Mouse (Mus musculus) gastrocnemius, postnatal 4 days (tissue): ENCODE measurements around the gene Adamtsl5. TPM values are rescaled to one million over a fixed set of nuclear protein-coding genes. Genes with fewer than 3 reads are reported as not detected.

Source experiments
- DNase-seq, 2 experiments: peaks; one replicate each; pipeline ENCODE4 v3.0.0; 2021 to 2022; ENCODE audit warnings: low spot score in 2 of 2, mixed read lengths in 2 of 2
- long read RNA-seq, 2 experiments: library from polyadenylated mRNA; stranded (forward); transcript quantifications; one replicate each; pipeline ENCODE4 v2.0.0; 2021
- total RNA-seq, 2 experiments: library from RNA; stranded (reverse); gene quantifications; 2 replicates each; pipeline ENCODE4 v1.2.3; 2021

Adamtsl5 gene
- total RNA-seq: 10 to 100 TPM; 15.5 to 16.5 TPM
- long read RNA-seq, experiment 1, partial matches to known transcripts: 3 of 23 reads
- long read RNA-seq, experiment 1, other reads (novel, unspliced or antisense): 14 of 23 reads
- long read RNA-seq, experiment 2, transcript Adamtsl5-201 (13 exons, 1,957 nt): major isoform, 6 of 19 reads
- long read RNA-seq, experiment 2, partial matches to known transcripts: 2 of 19 reads
- long read RNA-seq, experiment 2, other reads (novel, unspliced or antisense): 10 of 19 reads

DNA sequence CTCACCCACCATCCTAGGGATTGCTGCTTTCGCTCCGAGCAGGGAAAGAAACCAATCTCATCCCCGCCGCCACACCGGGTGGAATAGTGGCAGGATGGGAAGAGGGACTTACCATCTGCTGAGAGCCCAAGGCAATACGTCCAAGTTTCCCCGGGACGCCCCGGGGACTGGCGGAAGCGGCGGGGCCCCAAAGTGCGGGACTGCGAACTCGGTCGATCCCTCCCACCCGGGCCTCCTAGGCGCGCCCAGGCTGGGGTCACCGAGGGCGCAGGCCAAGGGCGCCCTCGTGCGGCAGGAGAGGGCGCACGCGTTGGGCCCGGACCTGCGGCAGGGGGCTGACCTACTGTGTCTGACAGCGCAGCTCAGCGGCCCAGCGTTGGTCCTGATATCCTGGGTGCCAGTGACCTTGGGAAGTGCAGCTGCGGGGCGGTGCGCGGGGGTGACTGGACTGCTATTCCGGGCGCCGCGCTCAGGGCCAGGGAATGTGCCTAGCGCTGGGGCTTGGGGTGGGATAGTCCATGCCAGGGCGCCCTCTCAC, at the start of gene Adamtsl5:
TSS of gene Adamtsl5 (minus strand) at position 169 of the 538 bp plus-strand sequence.
- DNase-seq: peak; percentile 65 to 72

- DNase-seq: no peak
These were observed 49.4 kb upstream of the Adamtsl5 start for GRCm38 (mm10) chr10:80397524-80398173.

GRCm38 (mm10) chr10:80396822-80397523, 48.8 kb upstream of the Adamtsl5 start:
- DNase-seq: no peak

DNA sequence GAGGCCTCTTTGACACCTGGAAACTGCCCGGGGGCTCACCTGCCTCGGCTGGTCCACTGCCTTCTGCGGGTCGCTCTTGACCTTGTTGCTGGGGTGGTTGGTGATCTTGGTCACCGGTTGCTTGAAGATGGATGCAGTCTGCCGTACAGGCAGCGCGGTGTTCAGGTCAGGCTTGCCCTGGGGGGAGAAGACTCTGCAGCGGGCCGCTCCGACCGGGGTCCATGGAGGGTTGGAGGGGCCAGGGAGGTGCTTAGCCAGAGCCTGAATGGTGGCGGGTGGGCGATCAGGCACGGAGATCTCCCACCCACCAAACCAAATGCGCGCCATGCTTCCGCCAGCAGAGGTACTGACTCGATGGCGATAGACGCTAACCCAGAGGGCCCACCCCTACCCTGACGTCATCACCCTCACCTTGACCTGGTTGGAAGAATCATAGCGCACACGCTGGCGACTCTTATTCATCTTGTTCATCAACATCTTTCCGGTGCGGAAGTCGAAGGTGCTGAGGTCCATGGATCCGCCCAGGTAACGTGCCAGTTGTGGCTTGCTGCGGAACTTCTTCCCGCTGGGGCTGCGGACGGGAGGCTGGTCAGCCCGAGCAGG, 46.9 kb upstream of the Adamtsl5 start:
- no peak for DNase-seq

- no peak for DNase-seq
These were observed 44.5 kb upstream of the Adamtsl5 start for GRCm38 (mm10) chr10:80392687-80393086.

- DNase-seq: no peak
These were observed 42.5 kb upstream of the Adamtsl5 start for GRCm38 (mm10) chr10:80390697-80391096.

DNA sequence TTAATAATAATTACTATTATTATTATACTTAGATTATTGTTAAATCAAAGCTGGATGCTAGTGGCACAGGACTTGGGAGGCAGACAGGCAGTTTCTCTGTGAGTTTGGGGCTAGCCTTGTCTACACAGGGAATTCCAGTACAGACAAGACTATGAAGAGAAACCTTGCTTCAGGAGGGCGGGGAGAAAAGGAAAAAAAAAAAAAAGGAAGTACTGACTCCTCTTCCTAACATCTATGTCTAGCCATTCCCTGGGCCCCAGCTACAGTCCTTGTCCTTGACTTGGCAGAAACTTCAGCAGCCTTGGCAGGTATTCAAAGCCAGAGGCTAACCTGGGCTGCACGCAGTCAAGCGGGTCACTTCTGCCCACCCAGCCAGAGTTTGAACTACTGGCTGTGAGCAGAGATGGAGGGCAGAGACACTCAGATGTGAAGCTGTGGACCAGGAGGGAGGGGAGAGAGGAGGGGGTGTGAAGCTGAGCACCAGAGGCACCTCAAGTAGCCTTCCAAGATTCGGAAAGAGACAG, 41.0 kb upstream of the Adamtsl5 start:
- DNase-seq: no peak

GRCm38 (mm10) chr10:80388731-80389130, 40.5 kb upstream of the Adamtsl5 start:
- DNase-seq: no peak

DNA sequence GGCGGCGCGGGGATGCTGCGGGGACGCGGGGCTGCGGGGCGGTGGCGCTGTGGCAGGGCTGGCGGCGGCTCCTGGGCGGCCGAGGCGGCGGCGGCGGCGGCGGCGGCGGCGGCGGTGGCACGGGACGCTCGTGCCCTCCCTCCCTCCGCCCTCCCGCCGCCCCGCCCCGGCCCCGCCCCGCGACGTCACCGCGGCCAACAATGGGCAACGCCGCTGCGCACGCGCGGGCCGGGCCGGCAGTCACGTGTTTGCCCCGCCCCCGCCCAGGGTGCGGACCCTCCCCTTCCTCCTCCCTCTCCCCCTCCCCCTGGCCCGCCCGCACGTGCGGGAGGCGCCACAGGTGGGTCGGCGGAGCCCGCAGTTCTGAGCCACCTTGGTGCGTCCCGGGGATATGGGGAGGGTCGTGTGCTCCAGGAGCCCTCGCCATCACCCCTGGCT, 39.3 kb upstream of the Adamtsl5 start, which contains the start of gene Mex3d:
TSS of gene Mex3d (minus strand) at position 138 of the 438 bp plus-strand sequence.
- DNase-seq: peak; percentile 88 to 90

GRCm38 (mm10) chr10:80386735-80387471, 38.7 kb upstream of the Adamtsl5 start:
- DNase-seq: peak in 1 of 2 experiments; percentile 50

DNA sequence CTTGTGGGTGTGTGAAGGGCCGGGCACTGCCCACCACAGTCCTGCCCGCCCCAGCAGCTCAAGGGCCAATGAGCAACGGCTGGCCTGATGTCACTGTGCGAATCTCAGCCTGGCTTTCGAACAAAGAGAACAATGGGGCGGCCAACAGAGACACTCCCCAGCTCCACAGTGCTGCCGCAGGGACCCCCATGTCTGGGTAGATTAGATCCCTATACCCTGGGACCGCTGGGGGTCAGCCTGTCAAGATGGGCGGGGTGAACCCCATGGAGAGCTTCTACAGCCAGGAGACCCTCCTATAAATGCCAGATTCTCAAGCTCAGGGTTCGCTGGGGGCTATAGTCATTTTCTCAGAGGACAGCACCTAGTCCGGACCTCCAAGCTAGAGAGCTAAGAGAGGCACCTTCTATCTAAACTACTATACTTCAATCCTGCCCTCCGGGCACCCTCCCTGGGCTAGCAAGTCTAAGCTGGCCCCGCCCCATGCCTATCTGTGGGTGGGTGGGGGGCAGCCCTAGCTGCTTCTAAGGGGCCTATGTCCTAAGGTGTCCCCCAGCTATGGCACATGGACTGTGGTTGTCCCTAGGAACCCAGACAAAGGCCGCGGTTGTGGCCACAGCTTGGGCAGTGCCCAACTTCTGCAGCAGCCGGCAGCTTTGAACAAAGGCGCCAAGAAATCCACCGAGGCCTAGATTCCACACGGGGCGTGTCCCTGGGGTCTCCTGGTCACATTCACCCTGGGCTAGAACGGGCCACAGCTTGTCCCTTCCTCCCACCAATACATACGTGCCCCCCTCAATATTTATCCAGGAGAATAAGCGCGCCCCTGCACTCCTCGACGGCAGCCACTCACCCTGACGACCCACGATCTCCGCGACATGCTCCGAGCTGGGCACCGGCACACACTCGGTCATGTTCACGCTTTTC, 37.9 kb upstream of the Adamtsl5 start:
- DNase-seq: no peak

DNA sequence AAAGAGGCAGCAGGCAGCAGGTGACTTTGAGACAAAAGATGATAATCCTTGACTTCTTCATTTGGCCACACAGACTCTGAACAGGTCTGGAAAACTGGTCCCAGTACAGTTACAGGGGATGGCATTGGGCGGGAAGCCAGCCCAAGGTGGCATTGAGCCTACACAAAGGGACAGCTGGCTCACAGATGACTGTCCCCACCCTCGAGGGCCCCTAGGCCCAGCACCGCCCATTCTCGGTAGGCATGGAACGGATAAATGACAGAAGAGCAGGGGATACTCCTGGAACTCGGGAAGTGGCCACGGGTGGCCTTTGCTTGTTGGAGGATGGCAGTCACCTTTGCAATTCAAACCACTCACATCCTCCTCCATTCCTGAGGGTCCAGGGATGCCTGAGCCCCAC, 37.1 kb upstream of the Adamtsl5 start:
- DNase-seq: no peak

DNA sequence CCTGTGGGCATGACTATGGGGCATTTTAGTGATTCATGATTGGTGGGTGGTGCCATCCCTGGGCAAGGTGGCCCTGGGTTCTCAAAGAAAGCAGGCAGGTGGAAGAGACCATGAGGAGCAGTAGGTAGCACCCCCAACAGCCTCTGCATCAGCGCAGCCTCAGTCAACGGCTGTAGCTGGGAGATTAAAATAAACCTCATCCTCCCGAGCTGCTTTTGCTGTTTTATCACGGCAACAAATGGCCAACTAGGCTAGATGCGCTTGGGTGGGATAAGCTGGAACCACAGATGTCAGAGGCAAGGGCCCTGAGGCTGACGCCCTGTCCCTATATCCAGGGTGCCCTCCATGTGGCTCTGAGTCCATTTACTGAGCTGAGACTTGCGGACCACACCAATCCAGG, 36.5 kb upstream of the Adamtsl5 start:
- DNase-seq: no peak

- DNase-seq: no peak
These were observed 36.0 kb upstream of the Adamtsl5 start for GRCm38 (mm10) chr10:80384115-80384639.

DNA sequence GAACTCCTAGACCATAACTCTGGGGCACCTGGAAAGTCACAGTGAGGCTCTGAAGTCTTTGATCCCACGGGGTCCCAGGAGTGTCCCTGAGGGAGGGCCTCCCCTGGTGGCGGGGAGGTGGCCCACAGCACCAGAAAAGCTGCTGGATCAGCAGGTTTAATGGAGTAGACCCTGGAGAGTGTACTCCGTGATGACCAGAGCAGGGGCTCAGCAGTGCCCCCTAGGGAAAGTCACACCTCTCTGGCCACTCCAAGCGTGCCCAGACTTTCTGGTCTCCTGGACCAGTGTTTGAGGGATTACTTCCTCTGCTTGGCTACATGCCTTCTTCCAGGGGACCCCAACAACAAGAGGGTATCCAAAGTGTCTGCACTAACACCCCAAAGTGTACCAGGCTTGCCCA, 35.2 kb upstream of the Adamtsl5 start:
- no peak for DNase-seq

DNA sequence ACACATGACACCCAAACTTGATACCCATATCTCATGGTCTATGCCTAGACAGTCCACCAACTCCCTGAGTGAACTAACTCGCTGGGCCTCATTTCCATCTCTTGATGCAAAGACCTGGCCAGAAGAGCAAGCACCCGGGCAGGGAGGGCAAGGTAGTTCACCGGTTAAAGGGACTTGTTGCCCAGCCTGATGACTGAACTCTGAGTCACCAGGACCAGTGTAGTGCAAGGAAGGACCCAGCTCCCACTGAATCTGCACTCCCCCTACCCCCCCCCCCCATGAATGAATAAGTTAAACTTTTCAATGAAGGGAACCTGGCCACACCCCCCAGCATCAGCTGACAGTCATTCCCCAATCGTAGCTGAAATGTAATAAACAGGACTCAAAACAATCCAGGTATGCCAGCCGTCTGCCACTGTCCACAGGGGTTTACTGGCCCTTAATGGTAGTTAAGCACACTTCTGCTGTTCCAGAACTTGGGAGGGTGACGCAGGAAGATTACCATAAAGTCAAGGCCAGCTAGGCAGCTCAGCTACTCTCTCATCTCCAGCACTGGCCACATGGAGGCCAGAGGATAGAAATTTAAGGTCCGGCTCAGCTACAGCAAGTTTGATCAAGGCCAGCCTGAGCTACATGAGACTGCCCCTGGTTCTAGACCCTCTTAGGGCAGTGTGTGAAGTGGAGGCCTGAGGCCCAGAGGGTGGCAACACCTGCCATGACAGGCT, 34.6 kb upstream of the Adamtsl5 start:
- no peak for DNase-seq

GRCm38 (mm10) chr10:80377716-80378115, 29.5 kb upstream of the Adamtsl5 start:
- no peak for DNase-seq

- DNase-seq: peak; percentile 90 to 93
These were observed 27.9 kb upstream of the Adamtsl5 start for GRCm38 (mm10) chr10:80376160-80376559.
